Mouse (Mus musculus): ENCODE measurements around the gene Spaca3.

Gene Spaca3

GRCm38 (mm10) chr11:80858065-80858464 lies at the start of gene Spaca3:
Spaca3 (plus strand) TSS chr11:80858365.
- DNase-seq: no peak

GRCm38 (mm10) chr11:80808551-80809070 lies 49.6 kb upstream of the Spaca3 start:
- DNase-seq: no peak

- no peak for DNase-seq
Observed at GRCm38 (mm10) chr11:80809666-80809992, 48.5 kb upstream of the Spaca3 start.

- DNase-seq: peak; percentile 43
Observed at GRCm38 (mm10) chr11:80809993-80810821, 48.0 kb upstream of the Spaca3 start, which contains the start of gene Tmem98. Tmem98 (plus strand) TSS chr11:80810175.

GRCm38 (mm10) chr11:80811156-80811555 lies 47.0 kb upstream of the Spaca3 start:
- DNase-seq: no peak

GRCm38 (mm10) chr11:80815354-80815753 lies 42.8 kb upstream of the Spaca3 start:
- DNase-seq: no peak

GRCm38 (mm10) chr11:80818060-80818697 lies 40.0 kb upstream of the Spaca3 start:
- DNase-seq: peak; percentile 85

- DNase-seq: no peak
Observed at GRCm38 (mm10) chr11:80820085-80820484, 38.1 kb upstream of the Spaca3 start.

GRCm38 (mm10) chr11:80821296-80821695 lies 36.9 kb upstream of the Spaca3 start:
- peak; percentile 38 for DNase-seq

- no peak for DNase-seq
Observed at GRCm38 (mm10) chr11:80821794-80822193, 36.4 kb upstream of the Spaca3 start.

- no peak for DNase-seq
Observed at GRCm38 (mm10) chr11:80835395-80835794, 22.8 kb upstream of the Spaca3 start.

- DNase-seq: no peak
Observed at GRCm38 (mm10) chr11:80835841-80836240, 22.3 kb upstream of the Spaca3 start.

GRCm38 (mm10) chr11:80838724-80839123 lies 19.4 kb upstream of the Spaca3 start:
- no peak for DNase-seq

- no peak for DNase-seq
Observed at GRCm38 (mm10) chr11:80843435-80843834, 14.7 kb upstream of the Spaca3 start.

- no peak for DNase-seq
Observed at GRCm38 (mm10) chr11:80845486-80845885, 12.7 kb upstream of the Spaca3 start.

- no peak for DNase-seq
Observed at GRCm38 (mm10) chr11:80846115-80846514, 12.1 kb upstream of the Spaca3 start.

GRCm38 (mm10) chr11:80848131-80848530 lies 10.0 kb upstream of the Spaca3 start:
- no peak for DNase-seq

GRCm38 (mm10) chr11:80851859-80852258 lies 6.3 kb upstream of the Spaca3 start:
- peak; percentile 16 for DNase-seq

- DNase-seq: no peak
Observed at GRCm38 (mm10) chr11:80853014-80853413, 5.2 kb upstream of the Spaca3 start.

- DNase-seq: no peak
Observed at GRCm38 (mm10) chr11:80854430-80854829, 3.7 kb upstream of the Spaca3 start.

- DNase-seq: no peak
Observed at GRCm38 (mm10) chr11:80854908-80855307, 3.3 kb upstream of the Spaca3 start.

GRCm38 (mm10) chr11:80856827-80857226 lies 1.3 kb upstream of the Spaca3 start:
- DNase-seq: no peak

- no peak for DNase-seq
Observed at GRCm38 (mm10) chr11:80862941-80863340, 4.8 kb downstream of the Spaca3 start.

GRCm38 (mm10) chr11:80868039-80868438 lies 9.9 kb downstream of the Spaca3 start:
- DNase-seq: no peak
